Mouse (Mus musculus) kidney, embryonic 14.5 days (tissue): ENCODE results near the gene Hist1h2bh. TPM values are rescaled to one million over a fixed set of nuclear protein-coding genes. Genes with fewer than 3 reads are reported as not detected.
"Not testable (repeated sequence)": the region's sequence is repeated elsewhere in the genome, so short reads cannot be mapped to it uniquely, and the experiment has no call there.

Experiments
- ATAC-seq: fragments of 200-750 bp; cut with Nextera tagmentation; 2 replicates; pipeline ENCODE4 v1.8.0; 2017; ENCODE audit warnings: moderate number of reproducible peaks, mild to moderate bottlenecking, moderate TSS enrichment, moderate library complexity; ENCODE audit not compliant: low FRiP score, low TSS enrichment
- H3K27ac ChIP-seq: fragments of 300-500 bp; sonication (generic); 2 replicates; pipeline ENCODE4 v1.5.1; 2014; ENCODE audit warnings: low read depth, mild to moderate bottlenecking, low read length, moderate library complexity, mixed read lengths
- H3K27me3 ChIP-seq: fragments of 300-500 bp; sonication (generic); 2 replicates; pipeline ENCODE4 v1.6.1; 2014; ENCODE audit warnings: mild to moderate bottlenecking, low read length; ENCODE audit not compliant: control insufficient read depth, insufficient read depth
- H3K36me3 ChIP-seq: fragments of 300-500 bp; sonication (generic); 2 replicates; pipeline ENCODE4 v1.6.1; 2014; ENCODE audit warnings: low read length, mixed read lengths; ENCODE audit not compliant: control insufficient read depth, insufficient read depth
- H3K4me1 ChIP-seq: fragments of 300-500 bp; sonication (generic); 2 replicates; pipeline ENCODE4 v1.6.1; 2014; ENCODE audit warnings: low read length, mixed read lengths; ENCODE audit not compliant: control insufficient read depth, insufficient read depth
- H3K4me2 ChIP-seq: fragments of 300-500 bp; sonication (generic); replicated peaks from 2 replicates; pipeline ENCODE4 v1.6.1; 2014; ENCODE audit warnings: low read depth, mild to moderate bottlenecking, low read length
- H3K4me3 ChIP-seq: fragments of 300-500 bp; sonication (generic); 2 replicates; pipeline ENCODE4 v1.5.1; 2014; ENCODE audit warnings: mild to moderate bottlenecking, low read length
- H3K9ac ChIP-seq: fragments of 300-500 bp; sonication (generic); 2 replicates; pipeline ENCODE4 v1.6.1; 2014; ENCODE audit warnings: low read depth, mild to moderate bottlenecking, low read length, moderate library complexity
- H3K9me3 ChIP-seq: fragments of 300-500 bp; sonication (generic); 2 replicates; pipeline ENCODE4 v1.6.1; 2016; ENCODE audit warnings: low read length; ENCODE audit not compliant: control insufficient read depth
- WGBS: fragments of 180-500 bp; shearing (Covaris S2); extraction: QIAGEN DNeasy Blood & Tissue Kit; methylation state at CpG from one replicate; pipeline ENCODE4 v1.1.7; 2014; 5-methylcytosine and 5-hydroxymethylcytosine counted together
- polyA plus RNA-seq: library from polyadenylated mRNA; unstranded; fragments of >200 nt; fragmentation: Nextera tagmentation; extraction: Ambion mirVana; gene quantifications from 2 replicates; pipeline ENCODE4 v1.2.1, GENCODE M21; 2014

The Hist1h2bh gene
- polyA plus RNA-seq, 1 experiment from 2014 or later, result 1.4 TPM

DNA sequence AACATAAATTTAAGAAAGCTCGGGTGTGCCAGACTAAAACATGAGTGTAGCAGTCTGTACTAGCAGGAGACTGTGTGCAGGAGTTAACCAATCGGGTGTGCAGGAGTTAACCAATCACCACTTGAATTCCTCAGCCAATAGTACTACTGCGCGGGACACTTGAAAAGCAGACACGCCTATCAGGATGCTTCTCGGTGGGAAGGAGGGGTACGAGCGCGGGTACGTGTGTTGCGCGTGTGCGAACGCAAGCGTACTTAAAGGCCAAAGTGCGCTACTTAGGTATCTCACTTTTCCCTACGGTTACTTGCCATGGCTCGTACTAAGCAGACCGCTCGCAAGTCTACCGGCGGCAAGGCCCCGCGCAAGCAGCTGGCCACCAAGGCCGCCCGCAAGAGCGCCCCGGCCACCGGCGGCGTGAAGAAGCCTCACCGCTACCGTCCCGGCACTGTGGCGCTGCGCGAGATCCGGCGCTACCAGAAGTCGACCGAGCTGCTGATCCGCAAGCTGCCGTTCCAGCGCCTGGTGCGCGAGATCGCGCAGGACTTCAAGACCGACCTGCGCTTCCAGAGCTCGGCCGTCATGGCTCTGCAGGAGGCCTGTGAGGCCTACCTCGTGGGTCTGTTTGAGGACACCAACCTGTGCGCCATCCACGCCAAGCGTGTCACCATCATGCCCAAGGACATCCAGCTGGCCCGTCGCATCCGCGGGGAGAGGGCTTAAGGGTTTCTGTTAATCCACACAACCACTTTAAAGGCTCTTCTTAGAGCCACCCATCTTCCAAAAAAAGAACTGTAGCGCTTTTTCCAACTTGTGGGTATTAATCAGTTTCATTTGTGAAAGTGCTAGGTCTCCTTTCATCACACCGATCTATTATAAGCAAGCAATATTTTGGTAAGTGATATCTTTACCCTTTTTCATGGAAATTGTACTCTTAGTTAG, 7.8 kb downstream of the Hist1h2bh start, which contains the start of gene Hist1h3g:
Gene Hist1h3g (plus strand): TSS at position 286 of the 939 bp plus-strand sequence.
- Histone ChIP-seq H3K9ac (peak within 1 kb of the TSS; percentile 89), H3K4me1 (peaks cover 16% of the 10 kb centered on the region), H3K27ac (peak within 1 kb of the TSS; percentile 99), H3K4me2 (peak within 1 kb of the TSS; percentile 69), H3K4me3 (peak within 1 kb of the TSS; percentile 62)
- H3K36me3 ChIP-seq, H3K27me3 ChIP-seq, H3K9me3 ChIP-seq: not testable (repeated sequence)
- WGBS, result under 1% methylated on average over 44 of the region's 62 CpGs
- ATAC-seq, result peak; percentile 93

- no peak for ATAC-seq
- Histone ChIP-seq H3K9me3 (no peaks in the 10 kb centered on the region), H3K27ac (peak overlapping the region; percentile 99), H3K36me3 (no peaks in the 10 kb centered on the region), H3K9ac (peak overlapping the region; percentile 89), H3K4me1 (peaks cover 16% of the 10 kb centered on the region), H3K27me3 (no peaks in the 10 kb centered on the region), H3K4me2 (peak overlapping the region; percentile 69), H3K4me3 (peak overlapping the region; percentile 62)
- under 1% methylated on average over 15 of the region's 15 CpGs for whole genome bisulfite sequencing
Measured at GRCm38 (mm10) chr13:23534368-23535131, 8.6 kb downstream of the Hist1h2bh start.

DNA sequence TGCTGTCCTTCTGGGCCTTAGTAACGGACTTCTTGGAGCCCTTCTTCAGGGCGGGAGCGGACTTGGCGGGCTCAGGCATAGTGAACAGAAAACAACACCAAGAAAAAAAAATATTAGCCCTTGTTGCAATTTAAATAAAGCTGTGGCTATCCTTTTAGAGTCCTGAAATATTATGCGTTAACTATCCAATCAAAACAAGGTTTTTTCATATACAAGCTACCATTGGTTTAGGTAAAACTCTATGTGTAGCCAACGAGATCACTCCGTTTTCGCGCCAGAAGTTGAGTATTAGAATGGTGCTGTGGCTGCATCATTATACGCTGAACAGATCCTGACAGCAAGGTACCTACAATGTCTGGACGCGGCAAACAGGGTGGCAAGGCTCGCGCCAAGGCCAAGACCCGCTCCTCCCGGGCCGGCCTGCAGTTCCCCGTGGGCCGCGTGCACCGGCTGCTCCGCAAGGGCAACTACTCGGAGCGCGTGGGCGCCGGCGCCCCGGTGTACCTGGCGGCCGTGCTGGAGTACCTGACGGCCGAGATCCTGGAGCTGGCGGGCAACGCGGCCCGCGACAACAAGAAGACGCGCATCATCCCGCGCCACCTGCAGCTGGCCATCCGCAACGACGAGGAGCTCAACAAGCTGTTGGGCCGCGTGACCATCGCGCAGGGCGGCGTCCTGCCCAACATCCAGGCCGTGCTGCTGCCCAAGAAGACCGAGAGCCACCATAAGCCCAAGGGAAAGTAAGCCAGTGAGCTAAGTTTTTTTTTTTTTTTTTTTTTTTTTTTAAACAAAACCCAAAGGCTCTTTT, 9.4 kb downstream of the Hist1h2bh start, which contains the start of gene Hist1h2af:
Gene Hist1h2af (plus strand): TSS at position 347 of the 808 bp plus-strand sequence.
- peak; percentile 54 for ATAC-seq
- H3K27ac ChIP-seq, result peak within 1 kb of the TSS; percentile 99
- H3K36me3 ChIP-seq, H3K9me3 ChIP-seq, H3K27me3 ChIP-seq: not testable (repeated sequence)
- peak within 1 kb of the TSS; percentile 62 for H3K4me3 ChIP-seq
- H3K4me2 ChIP-seq, result peak within 1 kb of the TSS; percentile 69
- under 1% methylated on average over 20 of the region's 53 CpGs for WGBS
- peak within 1 kb of the TSS; percentile 89 for H3K9ac ChIP-seq
- H3K4me1 ChIP-seq, result peaks cover 21% of the 10 kb centered on the region

- Histone ChIP-seq H3K36me3 (no peaks in the 10 kb centered on the region), H3K4me2 (peak overlapping the region; percentile 69), H3K27me3 (no peaks in the 10 kb centered on the region), H3K4me3 (peak overlapping the region; percentile 62), H3K4me1 (peaks cover 23% of the 10 kb centered on the region), H3K9me3 (no peaks in the 10 kb centered on the region), H3K9ac (peak overlapping the region; percentile 89), H3K27ac (peak overlapping the region; percentile 99)
- ATAC-seq, result no peak
- WGBS, result 26% methylated on average over 9 of the region's 9 CpGs
Measured at GRCm38 (mm10) chr13:23532262-23533075, 10.7 kb downstream of the Hist1h2bh start.

- ATAC-seq, result peak; percentile 76
- peak within 1 kb of the TSS; percentile 69 for H3K4me2 ChIP-seq
- peak within 1 kb of the TSS; percentile 62 for H3K4me3 ChIP-seq
- no peaks in the 10 kb centered on the region for H3K36me3 ChIP-seq
- H3K4me1 ChIP-seq, result peaks cover 14% of the 10 kb centered on the region
- no peaks in the 10 kb centered on the region for H3K27me3 ChIP-seq
- H3K27ac ChIP-seq, result peak within 1 kb of the TSS; percentile 99
- WGBS, result under 1% methylated on average over 51 of the region's 70 CpGs
- H3K9me3 ChIP-seq, result no peaks in the 10 kb centered on the region
- H3K9ac ChIP-seq, result peak within 1 kb of the TSS; percentile 89
Measured at GRCm38 (mm10) chr13:23530901-23531875, 12.0 kb downstream of the Hist1h2bh start, which contains the start of gene Hist1h4h. TSS of gene Hist1h4h (plus strand) at chr13:23531050.

DNA sequence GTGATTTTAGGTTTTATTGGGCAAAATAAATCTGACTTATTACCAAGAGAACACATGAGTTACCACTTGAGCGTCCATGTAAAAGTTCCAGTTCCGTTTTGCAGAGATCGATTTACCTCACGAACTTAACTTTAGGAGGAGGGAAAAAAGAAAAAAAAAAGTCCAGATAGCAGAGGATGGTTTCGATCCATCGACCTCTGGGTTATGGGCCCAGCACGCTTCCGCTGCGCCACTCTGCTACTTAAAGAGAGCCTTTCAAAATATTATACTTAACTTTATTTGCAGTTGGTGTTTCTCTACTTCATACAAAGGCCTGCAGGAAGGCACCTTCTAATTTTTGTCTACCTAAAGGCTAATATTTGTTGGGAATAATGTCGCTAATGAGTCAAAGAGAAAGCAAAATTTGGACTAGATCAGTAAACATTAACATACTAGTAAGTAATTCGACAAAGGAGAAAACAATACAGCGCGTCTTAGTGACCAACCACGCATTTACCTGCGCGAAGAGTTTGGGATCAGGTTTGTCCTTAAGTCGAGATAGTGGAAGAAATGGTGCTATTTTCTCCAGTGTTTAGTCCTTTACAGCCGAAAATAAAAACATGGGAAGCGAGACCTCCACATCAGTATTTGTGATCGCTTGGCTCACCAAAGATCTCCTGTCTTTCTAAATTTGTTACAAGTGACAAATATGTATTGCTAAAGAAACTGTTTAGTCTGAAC, 12.9 kb downstream of the Hist1h2bh start:
- Histone ChIP-seq H3K27me3 (no peaks in the 10 kb centered on the region), H3K4me1 (peaks cover 13% of the 10 kb centered on the region), H3K27ac (peak overlapping the region; percentile 99), H3K36me3 (no peaks in the 10 kb centered on the region), H3K9ac (peak overlapping the region; percentile 89), H3K4me2 (peak overlapping the region; percentile 69), H3K4me3 (peak overlapping the region; percentile 62), H3K9me3 (no peaks in the 10 kb centered on the region)
- ATAC-seq, result no peak
- WGBS, result under 1% methylated on average over 20 of the region's 20 CpGs
